Mouse (Mus musculus) bone marrow, adult 2 months (tissue): ENCODE measurements at regions not wholly inside any gene's neighbourhood (a gene's known extent, or its start where the extent isn't known, plus 50 kb on each side); places are given as distances from the start of the nearest gene placed in this dataset.

Source experiments
- H3K27ac ChIP-seq: fragments of 200-500 bp; 2 replicates; pipeline ENCODE4 v1.5.1; 2012; ENCODE audit warnings: low read depth, mild to moderate bottlenecking, control low read depth, inconsistent platforms, low read length; ENCODE audit not compliant: control insufficient read depth, poor library complexity, insufficient read depth
- H3K4me1 ChIP-seq: fragments of 200-500 bp; 2 replicates; pipeline ENCODE4 v1.6.1; 2011; ENCODE audit warnings: low read length; ENCODE audit not compliant: control insufficient read depth, insufficient read depth
- H3K4me3 ChIP-seq: fragments of 200-500 bp; replicated peaks from 2 replicates; pipeline ENCODE3; 2011; ENCODE audit warnings: mild to moderate bottlenecking, low read depth, low read length, control low read depth; ENCODE audit not compliant: control insufficient read depth
- CTCF ChIP-seq: fragments of 200-500 bp; IDR thresholded peaks from 2 replicates; pipeline ENCODE4 v1.5.1; 2011; ENCODE audit warnings: low read length, control low read depth; ENCODE audit not compliant: control insufficient read depth, insufficient read depth
- POLR2A ChIP-seq: fragments of 200-500 bp; IDR thresholded peaks from 2 replicates; pipeline ENCODE4 v1.6.1; 2011; ENCODE audit warnings: low read depth, mild to moderate bottlenecking, control low read depth, low read length, borderline replicate concordance; ENCODE audit not compliant: control insufficient read depth
- WGBS: fragments of 180-500 bp; shearing (Covaris S2); methylation state at CpG from one replicate; pipeline ENCODE4 v1.1.7; 2018; 5-methylcytosine and 5-hydroxymethylcytosine counted together

DNA sequence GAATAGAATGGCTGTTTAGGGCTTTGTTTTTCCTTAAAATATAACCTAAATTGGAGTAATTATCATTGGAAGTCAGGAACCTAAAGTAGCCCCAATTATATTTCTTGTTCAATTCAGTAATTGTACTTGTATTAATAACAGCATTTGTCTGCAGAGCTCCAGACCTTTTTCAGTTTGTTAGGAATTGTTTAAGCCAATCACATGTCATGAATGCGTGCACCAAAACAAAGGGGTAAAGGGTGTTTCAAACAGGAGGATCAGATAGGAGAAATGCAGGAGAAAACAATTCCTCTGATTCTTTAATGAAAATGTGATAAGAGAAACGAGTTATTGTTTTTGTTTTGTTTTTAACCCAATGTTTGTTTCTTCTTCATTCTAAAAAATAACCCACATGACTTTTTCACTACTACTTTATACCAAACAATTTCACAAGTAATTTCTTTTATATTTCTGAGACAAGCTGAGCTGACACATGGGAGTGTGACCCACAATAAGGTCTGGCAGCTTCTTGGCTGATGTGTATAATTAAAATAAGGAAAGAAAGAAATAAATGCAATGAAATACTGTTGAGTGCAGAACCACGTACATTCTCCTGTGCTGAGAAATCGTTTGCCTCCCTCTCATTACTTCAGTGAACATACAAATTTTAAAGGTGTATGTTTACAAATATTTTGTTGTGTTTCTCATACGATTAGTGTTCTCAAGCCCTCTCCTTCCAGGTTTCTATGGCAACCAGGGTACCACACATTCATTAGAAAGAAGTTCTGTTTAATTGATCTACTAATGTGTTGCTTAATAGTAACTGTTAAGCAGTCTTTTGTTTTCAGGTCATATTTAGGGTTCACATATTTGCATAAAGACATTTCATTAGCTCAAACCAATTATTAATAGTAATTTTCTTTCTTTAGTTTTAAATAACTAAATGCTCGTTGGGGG, 397.7 kb downstream of the Isl1 start:
- no peak overlapping the region for H3K4me3 ChIP-seq
- H3K4me1 ChIP-seq: no peaks in the 10 kb centered on the region
- H3K27ac ChIP-seq: no peak overlapping the region
- no peak for TF ChIP-seq POLR2A
- TF ChIP-seq CTCF: no peak
- WGBS: 69% methylated on average over 6 of the region's 6 CpGs

DNA sequence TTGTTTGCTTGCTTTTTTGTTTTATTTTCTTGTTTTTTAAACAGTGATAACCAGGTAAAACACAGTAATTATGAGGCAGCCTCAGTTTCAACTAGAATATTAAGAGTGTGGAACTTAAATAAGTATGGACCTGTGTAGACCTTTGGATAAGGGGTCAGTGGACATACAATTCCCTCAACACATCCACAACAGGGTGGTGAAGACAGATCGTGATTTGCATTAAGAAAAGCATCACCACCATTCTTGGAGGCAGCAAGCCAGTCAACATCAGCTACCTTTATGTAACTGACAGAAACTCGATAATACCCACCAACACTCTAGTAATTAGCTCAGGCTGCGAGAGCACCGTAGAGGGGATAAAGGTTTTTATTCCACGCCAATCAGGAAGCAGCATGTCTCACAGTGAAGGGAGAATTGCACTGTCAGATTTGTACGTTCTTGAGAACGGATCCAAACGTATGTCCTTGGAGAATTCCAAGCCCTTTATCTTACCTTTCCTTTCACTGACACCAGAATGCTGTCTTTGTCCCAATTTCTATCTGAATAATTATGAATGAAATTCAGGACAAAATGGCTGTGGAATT, 398.5 kb downstream of the Isl1 start:
- no peak overlapping the region for H3K27ac ChIP-seq
- 76% methylated on average over 8 of the region's 8 CpGs for WGBS
- TF ChIP-seq CTCF (no peak), POLR2A (no peak)

DNA sequence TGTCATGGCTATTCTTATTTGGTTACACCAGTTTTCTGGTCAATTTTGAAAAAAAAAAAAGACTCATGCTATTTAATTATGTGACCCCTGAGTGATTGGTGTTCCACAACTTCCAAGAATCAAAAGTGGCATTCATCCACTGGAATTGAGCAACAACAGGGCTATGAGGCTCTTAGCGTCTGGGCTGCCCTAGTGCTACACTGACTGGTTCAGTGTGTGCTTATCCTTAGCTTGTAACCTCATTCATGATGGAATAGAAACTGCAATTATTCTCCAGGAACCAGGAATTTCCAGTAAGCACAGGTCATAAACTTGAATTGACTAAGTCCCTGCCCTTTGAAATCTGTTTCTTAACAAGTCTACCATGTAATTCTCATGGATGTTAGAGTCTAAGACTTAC, 428.9 kb downstream of the Isl1 start:
- 82% methylated on average over 1 of the region's 1 CpGs for WGBS
- Histone ChIP-seq H3K4me3 (no peak overlapping the region), H3K4me1 (no peaks in the 10 kb centered on the region), H3K27ac (no peak overlapping the region)
- TF ChIP-seq CTCF (no peak), POLR2A (no peak)

More for the DNA sequence above, 398.5 kb downstream of the Isl1 start:
- no peaks in the 10 kb centered on the region for H3K4me1 ChIP-seq
- no peak overlapping the region for H3K4me3 ChIP-seq

DNA sequence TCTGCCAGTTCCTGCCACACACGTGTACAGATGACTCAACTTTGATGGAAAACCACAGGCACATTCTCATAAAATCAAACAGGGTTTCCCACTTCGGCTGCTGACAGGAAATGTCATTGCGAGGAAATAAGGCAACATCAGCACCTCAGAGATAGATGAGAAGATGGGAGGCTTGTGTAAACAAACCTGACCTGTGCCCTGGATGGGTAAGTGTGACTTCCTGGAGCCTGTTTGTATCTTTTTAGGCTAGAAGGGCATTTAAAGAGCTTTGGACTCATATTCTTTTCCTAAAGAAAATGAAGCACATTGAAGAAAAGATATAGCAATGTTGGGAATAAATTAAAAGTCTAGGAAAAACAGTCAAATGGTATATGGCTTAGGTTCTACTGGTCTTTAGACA, 449.0 kb downstream of the Isl1 start:
- WGBS: 20% methylated on average over 3 of the region's 3 CpGs

DNA sequence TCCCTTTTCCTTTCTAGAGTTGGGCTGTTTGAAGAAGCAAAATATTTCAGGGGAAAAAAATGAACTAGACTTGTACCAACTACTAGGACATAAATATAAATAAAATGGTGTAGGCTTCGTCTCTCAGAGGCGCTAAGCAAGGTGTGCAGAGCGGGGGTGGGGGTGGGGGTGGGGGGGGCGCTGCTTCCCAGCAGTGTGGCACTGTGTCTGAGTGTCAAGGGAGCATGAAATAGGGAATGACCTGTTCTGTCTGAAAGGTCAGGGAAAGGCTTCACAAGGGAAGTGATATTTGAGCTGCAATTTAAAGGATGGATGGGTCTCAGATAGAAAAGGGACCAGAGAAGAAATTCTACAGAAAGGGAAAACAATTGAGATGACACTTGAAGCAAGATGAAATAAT, 452.9 kb downstream of the Isl1 start:
- no peaks in the 10 kb centered on the region for H3K4me1 ChIP-seq
- TF ChIP-seq POLR2A: no peak
- no peak for TF ChIP-seq CTCF
- 86% methylated on average over 4 of the region's 4 CpGs for WGBS
- no peak overlapping the region for H3K27ac ChIP-seq
- no peak overlapping the region for H3K4me3 ChIP-seq

More for the DNA sequence above, 449.0 kb downstream of the Isl1 start:
- H3K4me3 ChIP-seq: no peak overlapping the region
- H3K27ac ChIP-seq: no peak overlapping the region
- H3K4me1 ChIP-seq: no peaks in the 10 kb centered on the region
- TF ChIP-seq CTCF (no peak), POLR2A (no peak)

DNA sequence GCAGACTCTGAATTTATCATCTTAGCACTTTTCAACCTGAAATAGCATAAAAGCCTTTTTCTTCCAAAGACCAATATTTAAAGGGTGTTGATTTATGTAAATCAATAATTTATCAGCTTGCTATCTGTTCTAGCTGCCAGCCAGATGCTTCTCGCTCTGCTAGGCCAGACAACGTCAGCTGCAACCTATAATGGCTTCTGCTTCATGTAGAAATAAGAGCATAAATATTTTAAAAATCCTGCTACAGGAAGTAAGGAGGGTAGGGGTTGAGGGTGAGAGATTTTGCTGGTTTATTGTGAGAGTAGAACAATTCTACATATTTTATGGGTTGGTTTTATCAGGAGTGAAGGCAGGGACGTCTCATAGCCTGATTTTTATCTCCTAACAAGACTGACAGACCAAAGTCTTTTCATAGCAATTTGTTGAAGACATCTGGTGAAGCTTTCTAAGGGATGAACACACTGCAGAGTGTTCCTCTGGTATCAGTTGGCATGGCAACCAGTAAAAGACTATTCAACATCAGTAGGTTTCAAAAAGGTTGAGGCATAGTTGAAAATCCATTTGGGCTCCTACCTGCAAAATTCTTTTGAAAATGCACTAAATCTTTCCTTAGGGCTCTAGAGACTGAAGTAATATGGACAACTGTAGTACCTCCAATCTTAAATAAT, 456.7 kb downstream of the Isl1 start:
- 62% methylated on average over 3 of the region's 3 CpGs for WGBS
- H3K4me3 ChIP-seq: no peak overlapping the region
- TF ChIP-seq POLR2A (no peak), CTCF (no peak)
- no peaks in the 10 kb centered on the region for H3K4me1 ChIP-seq
- no peak overlapping the region for H3K27ac ChIP-seq

DNA sequence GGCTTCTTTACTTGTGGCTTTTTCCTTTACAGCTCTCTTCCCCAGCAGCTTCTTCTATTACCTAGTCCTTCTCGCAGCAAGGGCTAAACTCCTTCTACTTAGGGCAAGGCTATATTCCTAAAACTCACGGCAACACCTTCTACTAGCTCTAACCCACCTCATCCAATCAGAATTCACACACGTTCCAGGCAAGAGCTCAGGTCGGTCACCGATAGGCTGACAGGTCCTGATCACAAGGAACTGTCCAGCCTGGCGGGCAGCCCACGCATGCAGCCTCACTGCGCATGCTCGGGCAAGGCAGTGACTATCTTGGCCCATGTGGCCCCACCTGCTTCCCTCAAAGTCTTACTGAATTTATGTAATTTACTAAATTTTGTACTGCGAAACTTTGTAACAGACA, 466.4 kb downstream of the Isl1 start:
- WGBS: 76% methylated on average over 10 of the region's 10 CpGs
- TF ChIP-seq CTCF (no peak), POLR2A (no peak)
- Histone ChIP-seq H3K4me1 (no peaks in the 10 kb centered on the region), H3K27ac (no peak overlapping the region), H3K4me3 (no peak overlapping the region)

DNA sequence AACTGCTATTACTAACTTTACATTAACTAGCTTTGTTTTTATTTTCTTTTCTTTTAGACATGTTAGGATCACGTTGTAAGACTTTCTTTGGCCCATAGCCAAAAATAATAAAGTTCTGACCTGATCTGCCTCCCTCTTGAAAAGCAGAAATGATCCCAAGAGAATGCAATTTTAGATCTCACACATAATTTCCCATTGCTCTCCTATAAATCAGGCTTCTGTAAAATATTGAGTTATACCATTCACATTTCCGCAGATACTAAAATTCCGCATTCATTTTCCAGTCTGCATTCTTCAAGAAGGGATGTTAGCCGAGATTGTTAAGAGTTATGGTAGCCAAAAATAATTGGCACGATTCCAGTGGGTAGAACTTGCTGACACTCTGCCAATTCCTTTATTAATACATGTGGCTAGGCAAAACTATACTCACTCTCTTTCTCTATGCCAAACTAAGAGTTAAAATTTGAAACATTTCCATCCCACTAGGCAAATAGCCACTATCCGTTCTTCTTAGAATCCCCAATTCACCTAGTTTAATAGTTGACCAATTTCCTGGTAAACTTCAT, 473.2 kb downstream of the Isl1 start:
- Histone ChIP-seq H3K4me1 (no peaks in the 10 kb centered on the region), H3K4me3 (no peak overlapping the region), H3K27ac (no peak overlapping the region)
- TF ChIP-seq POLR2A (no peak), CTCF (no peak)
- 63% methylated on average over 6 of the region's 6 CpGs for WGBS
